Mouse (Mus musculus) stomach, embryonic 14.5 days (tissue): ENCODE data around the gene Gm34653. TPM values are rescaled to one million over a fixed set of nuclear protein-coding genes. Genes with fewer than 3 reads are reported as not detected.
A peak's percentile ranks its signal among the peaks of the same experiment; 100 is the strongest.
"Not testable (repeated sequence)": the region's sequence is repeated elsewhere in the genome, so short reads cannot be mapped to it uniquely, and the experiment has no call there.

Experiments
- ATAC-seq: fragments of 200-750 bp; cut with Nextera tagmentation; 2 replicates; pipeline ENCODE4 v1.8.0; 2017; ENCODE audit warnings: low read depth, moderate TSS enrichment; ENCODE audit not compliant: insufficient number of reproducible peaks, insufficient read depth, low FRiP score
- H3K27ac ChIP-seq: fragments of 300-500 bp; sonication (generic); 2 replicates; pipeline ENCODE4 v1.5.1; 2014; ENCODE audit warnings: mild to moderate bottlenecking, low read length, moderate library complexity, mixed read lengths
- H3K27me3 ChIP-seq: fragments of 300-500 bp; sonication (generic); 2 replicates; pipeline ENCODE4 v1.6.1; 2014; ENCODE audit warnings: low read length, control low read depth, mixed read lengths; ENCODE audit not compliant: control insufficient read depth, insufficient read depth
- H3K36me3 ChIP-seq: fragments of 300-500 bp; sonication (generic); 2 replicates; pipeline ENCODE4 v1.6.1; 2014; ENCODE audit warnings: mild to moderate bottlenecking, control low read depth, low read length, moderate library complexity, mixed read lengths; ENCODE audit not compliant: control insufficient read depth, insufficient read depth
- H3K4me1 ChIP-seq: fragments of 300-500 bp; sonication (generic); 2 replicates; pipeline ENCODE4 v1.6.1; 2014; ENCODE audit warnings: low read length, control low read depth, mixed read lengths; ENCODE audit not compliant: control insufficient read depth, insufficient read depth
- H3K4me2 ChIP-seq: fragments of 300-500 bp; sonication (generic); replicated peaks from 2 replicates; pipeline ENCODE4 v1.6.1; 2014; ENCODE audit warnings: low read depth, low read length, control low read depth
- H3K4me3 ChIP-seq: fragments of 300-500 bp; sonication (generic); 2 replicates; pipeline ENCODE4 v1.5.1; 2014; ENCODE audit warnings: low read depth, low read length, control low read depth
- H3K9ac ChIP-seq: fragments of 300-500 bp; sonication (generic); replicated peaks from 2 replicates; pipeline ENCODE4 v1.6.1; 2014; ENCODE audit warnings: low read depth, mild to moderate bottlenecking, control low read depth, low read length, moderate library complexity, mixed read lengths
- H3K9me3 ChIP-seq: fragments of 300-500 bp; sonication (generic); 2 replicates; pipeline ENCODE4 v1.6.1; 2016; ENCODE audit warnings: low read depth, low read length, control low read depth; ENCODE audit not compliant: control insufficient read depth
- WGBS: fragments of 180-500 bp; shearing (Covaris S2); extraction: QIAGEN DNeasy Blood & Tissue Kit; methylation state at CpG from one replicate; pipeline ENCODE4 v1.1.7; 2014; 5-methylcytosine and 5-hydroxymethylcytosine counted together
- polyA plus RNA-seq: library from polyadenylated mRNA; unstranded; fragments of >200 nt; fragmentation: Nextera tagmentation; extraction: Ambion mirVana; gene quantifications from 2 replicates; pipeline ENCODE4 v1.2.1, GENCODE M21; 2014

Gene Gm34653
- not detected in 2 replicates for polyA plus RNA-seq

- not testable (repeated sequence) for H3K4me1 ChIP-seq, H3K9ac ChIP-seq, H3K36me3 ChIP-seq, ATAC-seq, H3K27ac ChIP-seq, H3K4me3 ChIP-seq, H3K4me2 ChIP-seq, H3K9me3 ChIP-seq, H3K27me3 ChIP-seq
- 73% methylated on average over 11 of the region's 11 CpGs for WGBS
Measured at GRCm38 (mm10) chr2:34832766-34833457, at the start of gene Gm34653. TSS of gene Gm34653 (plus strand) at chr2:34833007.

DNA sequence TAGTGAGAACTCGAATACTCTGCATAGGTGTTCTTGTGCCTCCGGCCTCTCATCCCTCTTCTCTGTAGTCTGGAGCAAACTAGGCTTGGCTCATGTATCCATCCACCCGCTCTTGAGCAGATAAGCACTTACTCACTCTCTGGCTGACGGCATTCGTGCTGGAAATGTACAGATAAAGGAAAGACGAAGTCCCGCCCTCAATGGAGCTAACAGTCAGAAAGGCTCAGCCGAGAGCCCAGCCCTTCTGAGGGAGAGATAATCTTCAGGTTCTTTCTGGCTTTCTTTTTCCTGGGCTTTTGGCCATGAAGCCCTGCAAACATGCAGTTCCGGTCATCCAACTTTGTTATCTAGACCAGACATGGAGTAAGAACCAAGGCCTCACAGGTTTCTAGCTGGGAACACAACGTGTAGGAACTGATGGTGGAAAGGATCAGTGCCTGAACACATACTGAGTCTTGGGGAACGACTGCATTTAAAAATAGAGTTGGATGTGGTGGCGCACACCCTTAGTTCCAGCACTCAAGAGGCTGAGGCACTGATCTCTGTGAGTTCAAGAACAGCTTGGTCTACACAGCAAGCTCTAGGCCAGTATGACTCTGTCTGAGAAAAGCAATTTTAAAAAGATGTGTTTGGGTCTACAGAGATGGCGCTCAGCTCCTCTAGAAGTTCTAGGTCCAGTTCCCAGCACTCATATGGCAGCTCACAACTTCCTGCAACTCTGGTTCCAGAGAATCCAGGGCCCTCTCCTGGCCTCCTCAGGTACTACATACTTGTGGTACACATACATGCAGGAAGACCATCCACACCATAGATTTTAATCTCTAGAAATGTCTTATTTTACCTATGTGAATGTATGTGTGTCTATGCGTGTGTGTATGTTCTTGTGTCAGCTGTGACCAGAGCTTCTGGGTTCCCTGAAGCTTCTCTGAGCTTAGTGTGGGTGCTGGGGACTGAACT, 49.5 kb upstream of the Gm34653 start:
- peaks cover 40% of the 10 kb centered on the region for H3K36me3 ChIP-seq
- peak; percentile 84 for ATAC-seq
- no peak overlapping the region for H3K4me2 ChIP-seq
- H3K4me1 ChIP-seq = no peaks in the 10 kb centered on the region
- no peak overlapping the region for H3K4me3 ChIP-seq
- 80% methylated on average over 14 of the region's 14 CpGs for WGBS
- H3K9ac ChIP-seq = no peak overlapping the region
- H3K9me3 ChIP-seq = no peaks in the 10 kb centered on the region
- H3K27me3 ChIP-seq = no peaks in the 10 kb centered on the region
- H3K27ac ChIP-seq = no peak overlapping the region

GRCm38 (mm10) chr2:34784085-34784484, 48.7 kb upstream of the Gm34653 start:
- H3K27me3 ChIP-seq = no peaks in the 10 kb centered on the region
- 82% methylated on average over 2 of the region's 2 CpGs for WGBS
- H3K4me3 ChIP-seq = no peak overlapping the region
- H3K36me3 ChIP-seq = peaks cover 33% of the 10 kb centered on the region
- H3K27ac ChIP-seq = no peak overlapping the region
- no peaks in the 10 kb centered on the region for H3K4me1 ChIP-seq
- H3K4me2 ChIP-seq = no peak overlapping the region
- H3K9ac ChIP-seq = no peak overlapping the region
- no peaks in the 10 kb centered on the region for H3K9me3 ChIP-seq
- no peak for ATAC-seq

GRCm38 (mm10) chr2:34790282-34790681, 42.5 kb upstream of the Gm34653 start:
- Histone ChIP-seq H3K9me3 (no peaks in the 10 kb centered on the region), H3K4me2 (no peak overlapping the region), H3K27ac (no peak overlapping the region), H3K36me3 (peaks cover 5% of the 10 kb centered on the region), H3K4me3 (no peak overlapping the region), H3K9ac (no peak overlapping the region), H3K4me1 (no peaks in the 10 kb centered on the region), H3K27me3 (no peaks in the 10 kb centered on the region)
- no peak for ATAC-seq
- WGBS = 93% methylated on average over 8 of the region's 8 CpGs

DNA sequence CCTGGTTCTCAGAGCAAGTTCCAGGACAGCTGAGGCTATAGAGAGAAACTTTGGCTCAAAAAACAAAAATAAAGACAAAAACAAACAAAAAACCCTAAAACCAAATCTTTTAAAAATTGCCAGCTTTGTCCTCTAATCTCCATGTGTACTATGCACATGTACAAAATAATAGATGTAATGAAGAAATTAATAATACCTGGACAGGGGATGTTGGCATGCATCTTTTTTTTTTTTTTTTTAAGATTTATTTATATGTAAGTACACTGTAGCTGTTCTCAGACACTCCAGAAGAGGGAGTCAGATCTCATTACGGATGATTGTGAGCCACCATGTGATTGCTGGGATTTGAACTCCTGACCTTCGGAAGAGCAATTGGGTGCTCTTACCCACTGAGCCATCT, 40.3 kb upstream of the Gm34653 start:
- H3K36me3 ChIP-seq, H3K4me2 ChIP-seq, H3K27me3 ChIP-seq, ATAC-seq, H3K27ac ChIP-seq, H3K4me1 ChIP-seq, H3K9me3 ChIP-seq, H3K9ac ChIP-seq, H3K4me3 ChIP-seq: not testable (repeated sequence)
- WGBS = 81% methylated on average over 2 of the region's 2 CpGs

GRCm38 (mm10) chr2:34794511-34794910, 38.3 kb upstream of the Gm34653 start:
- WGBS = 92% methylated on average over 2 of the region's 2 CpGs
- no peak for ATAC-seq
- Histone ChIP-seq H3K4me1 (0 out of 2 replicates have a peak, but pooled peaks cover 5% of the 10 kb centered on the region), H3K4me2 (no peak overlapping the region), H3K27ac (no peak overlapping the region), H3K4me3 (no peak overlapping the region), H3K9me3 (no peaks in the 10 kb centered on the region), H3K27me3 (no peaks in the 10 kb centered on the region), H3K36me3 (no peaks in the 10 kb centered on the region; the same call in 1 of the 2 replicates), H3K9ac (no peak overlapping the region)

DNA sequence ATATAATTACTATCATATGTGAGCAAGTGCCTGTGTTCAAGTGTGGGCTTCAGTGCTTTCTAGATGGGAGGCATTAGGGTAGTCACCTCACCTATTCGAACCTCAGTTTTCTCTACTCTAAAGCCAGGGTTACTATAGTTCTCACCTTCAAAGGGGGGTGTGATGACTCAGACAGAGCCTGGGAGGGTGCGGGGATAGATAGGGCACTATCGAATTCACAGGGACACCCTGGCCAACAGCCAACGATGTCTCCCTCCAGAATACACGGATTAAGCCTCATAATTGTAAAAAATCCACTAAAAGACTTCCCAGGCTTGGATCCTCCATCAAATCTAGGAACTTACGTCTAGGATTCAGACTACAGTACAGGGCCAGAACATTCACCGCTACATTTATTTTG, 37.4 kb upstream of the Gm34653 start:
- WGBS = 94% methylated on average over 7 of the region's 7 CpGs
- 0 out of 2 replicates have a peak, but pooled peaks cover 5% of the 10 kb centered on the region for H3K4me1 ChIP-seq
- H3K9me3 ChIP-seq = no peaks in the 10 kb centered on the region
- no peak overlapping the region for H3K27ac ChIP-seq
- no peak overlapping the region for H3K4me3 ChIP-seq
- no peak overlapping the region for H3K9ac ChIP-seq
- H3K36me3 ChIP-seq = no peaks in the 10 kb centered on the region; the same call in 1 of the 2 replicates
- no peak overlapping the region for H3K4me2 ChIP-seq
- no peaks in the 10 kb centered on the region for H3K27me3 ChIP-seq
- no peak for ATAC-seq

DNA sequence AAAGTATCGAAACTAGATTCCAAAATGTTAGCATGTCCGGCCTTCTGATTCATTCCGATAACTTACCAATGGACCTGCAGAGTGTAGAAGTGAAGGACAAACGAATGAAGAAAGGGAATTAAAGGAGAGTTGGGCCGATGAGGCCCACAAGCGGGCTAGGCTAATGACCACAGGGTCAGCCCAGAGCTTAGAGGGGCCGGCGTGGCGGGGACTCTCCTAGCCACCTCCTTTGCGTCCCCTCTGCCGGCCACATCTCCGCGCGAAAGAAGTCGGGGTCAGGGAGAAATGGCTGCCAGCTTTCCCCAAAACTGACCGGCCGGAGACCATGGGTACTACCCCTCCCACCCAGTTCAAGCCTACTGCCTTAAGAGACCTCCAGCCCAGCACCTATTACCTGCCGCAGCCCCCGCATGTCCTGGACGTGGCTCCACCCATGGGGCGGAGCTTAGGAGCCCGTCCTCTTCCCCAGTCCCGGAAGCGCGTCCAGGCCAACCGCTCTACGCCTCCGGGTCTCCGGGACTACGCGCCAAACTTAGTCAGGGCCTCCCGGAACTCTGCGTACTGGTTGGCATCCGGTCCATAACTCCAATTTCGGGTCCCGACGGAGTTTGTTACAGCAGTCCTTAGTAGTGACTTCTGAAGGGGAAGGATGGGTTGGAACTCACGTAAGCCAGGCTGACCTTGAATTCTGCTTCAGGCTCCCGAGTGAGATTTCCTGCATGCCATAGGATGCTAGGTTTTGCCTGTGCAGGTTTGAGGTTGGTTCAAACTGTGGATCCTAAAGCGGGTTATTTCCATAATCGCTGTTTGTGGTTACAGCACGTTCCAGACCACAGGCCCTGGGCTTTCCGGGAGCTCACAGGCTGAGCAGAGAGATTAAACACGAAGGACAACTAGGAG, 33.2 kb upstream of the Gm34653 start, which contains the start of gene Rabepk:
TSS of gene Rabepk (minus strand) at position 556 of the 900 bp plus-strand sequence.
- Histone ChIP-seq H3K4me3 (peak within 1 kb of the TSS; percentile 57), H3K9me3 (no peaks in the 10 kb centered on the region), H3K4me1 (peaks cover 13% of the 10 kb centered on the region; the same call in 1 of the 2 replicates), H3K27me3 (no peaks in the 10 kb centered on the region), H3K36me3 (no peaks in the 10 kb centered on the region), H3K9ac (peak within 1 kb of the TSS; percentile 37), H3K27ac (peak within 1 kb of the TSS; percentile 3; the same call in 1 of the 2 replicates), H3K4me2 (peak within 1 kb of the TSS; percentile 50)
- ATAC-seq = peak; percentile 83
- 3% methylated on average over 44 of the region's 44 CpGs for WGBS
